Mouse (Mus musculus) T-helper 2 cell (primary cell): ENCODE data around the gene Oosp3.

Experiments used
- in situ Hi-C: fragments of 300-600 bp; cut with MboI, MseI; formaldehyde crosslinking; loops from one replicate; pipeline ENCODE4 v1.15.1; 2025; ENCODE audit warnings: high pct_unique_total_duplicates

Oosp3 gene

GRCm38 (mm10) chr19:11696755-11697154 lies at the start of gene Oosp3:
Oosp3 (plus strand) TSS chr19:11697055.
- in situ Hi-C loops: no loop called here

GRCm38 (mm10) chr19:11649564-11649963 lies 47.3 kb upstream of the Oosp3 start:
- in situ Hi-C loops: no loop called here

GRCm38 (mm10) chr19:11659142-11659541 lies 37.7 kb upstream of the Oosp3 start:
- in situ Hi-C loops: no loop called here

- in situ Hi-C loops: no loop called here
Measured at GRCm38 (mm10) chr19:11660459-11660858, 36.4 kb upstream of the Oosp3 start, which contains the start of gene Oosp2. Oosp2 (minus strand) TSS chr19:11660559.

GRCm38 (mm10) chr19:11661562-11661961 lies 35.3 kb upstream of the Oosp3 start:
- in situ Hi-C loops: no loop called here

GRCm38 (mm10) chr19:11690839-11691238 lies 6.0 kb upstream of the Oosp3 start, which contains the start of gene Oosp1:
Oosp1 (minus strand) TSS chr19:11691150.
- in situ Hi-C loops: no loop called here

- in situ Hi-C loops: no loop called here
Measured at GRCm38 (mm10) chr19:11691454-11691853, 5.4 kb upstream of the Oosp3 start.

- in situ Hi-C loops: no loop called here
Measured at GRCm38 (mm10) chr19:11698342-11698741, 1.5 kb downstream of the Oosp3 start.

GRCm38 (mm10) chr19:11712451-11712850 lies 15.6 kb downstream of the Oosp3 start:
- in situ Hi-C loops: no loop called here

- in situ Hi-C loops: no loop called here
Measured at GRCm38 (mm10) chr19:11720071-11720470, 23.2 kb downstream of the Oosp3 start.

GRCm38 (mm10) chr19:11723870-11724269 lies 27.0 kb downstream of the Oosp3 start:
- in situ Hi-C loops: no loop called here

GRCm38 (mm10) chr19:11724275-11724674 lies 27.4 kb downstream of the Oosp3 start:
- in situ Hi-C loops: no loop called here

- in situ Hi-C loops: no loop called here
Measured at GRCm38 (mm10) chr19:11725915-11726314, 29.1 kb downstream of the Oosp3 start.

- in situ Hi-C loops: no loop called here
Measured at GRCm38 (mm10) chr19:11727304-11727703, 30.4 kb downstream of the Oosp3 start.

- in situ Hi-C loops: no loop called here
Measured at GRCm38 (mm10) chr19:11730278-11730677, 33.4 kb downstream of the Oosp3 start.

- in situ Hi-C loops: no loop called here
Measured at GRCm38 (mm10) chr19:11736455-11736854, 39.6 kb downstream of the Oosp3 start.

GRCm38 (mm10) chr19:11745680-11746079 lies 48.8 kb downstream of the Oosp3 start:
- in situ Hi-C loops: no loop called here

GRCm38 (mm10) chr19:11747298-11747697 lies 50.4 kb downstream of the Oosp3 start, which contains the start of gene Gif:
Gif (plus strand) TSS chr19:11747554.
- in situ Hi-C loops: no loop called here
